Mouse (Mus musculus) kidney, postnatal 14 days (tissue): ENCODE results near the gene Insl5.

ENCODE experiments used
- DNase-seq: peaks from one replicate; pipeline ENCODE4 v3.0.0; 2022; ENCODE audit warnings: mixed read lengths

The Insl5 gene

GRCm38 (mm10) chr4:102989391-102989790 lies 37.3 kb downstream of the Insl5 start:
- no peak for DNase-seq

GRCm38 (mm10) chr4:102988526-102988925 lies 38.1 kb downstream of the Insl5 start:
- DNase-seq: no peak

GRCm38 (mm10) chr4:102987756-102988155 lies 38.9 kb downstream of the Insl5 start:
- DNase-seq: no peak

- no peak for DNase-seq
Observed at GRCm38 (mm10) chr4:102987325-102987724, 39.3 kb downstream of the Insl5 start.

GRCm38 (mm10) chr4:102986917-102987316 lies 39.7 kb downstream of the Insl5 start:
- peak; percentile 70 for DNase-seq

GRCm38 (mm10) chr4:102986173-102986572 lies 40.5 kb downstream of the Insl5 start:
- DNase-seq: no peak

GRCm38 (mm10) chr4:102981709-102982108 lies 44.9 kb downstream of the Insl5 start:
- no peak for DNase-seq

- no peak for DNase-seq
Observed at GRCm38 (mm10) chr4:102979385-102979784, 47.3 kb downstream of the Insl5 start.

- DNase-seq: no peak
Observed at GRCm38 (mm10) chr4:102978440-102978839, 48.2 kb downstream of the Insl5 start, which contains the start of gene Tctex1d1. Gene Tctex1d1, plus strand, starts transcription at chr4:102978606.

- DNase-seq: no peak
Observed at GRCm38 (mm10) chr4:102977778-102978321, 48.8 kb downstream of the Insl5 start.

GRCm38 (mm10) chr4:102976290-102977275 lies 50.1 kb downstream of the Insl5 start:
- no peak for DNase-seq

- DNase-seq: no peak
Observed at GRCm38 (mm10) chr4:102974172-102974571, 52.5 kb downstream of the Insl5 start.

- DNase-seq: no peak
Observed at GRCm38 (mm10) chr4:102972071-102972470, 54.6 kb downstream of the Insl5 start.

- DNase-seq: no peak
Observed at GRCm38 (mm10) chr4:102971159-102971558, 55.5 kb downstream of the Insl5 start.

- no peak for DNase-seq
Observed at GRCm38 (mm10) chr4:102969599-102969998, 57.0 kb downstream of the Insl5 start.
